Mouse (Mus musculus) brown adipose tissue, adult 24 weeks (tissue): ENCODE results near the gene Gm266. TPM values are rescaled to one million over a fixed set of nuclear protein-coding genes. Genes with fewer than 3 reads are reported as not detected.

Source experiments
- H3K27ac ChIP-seq: fragments of 200-500 bp; replicated peaks from 2 replicates; pipeline ENCODE4 v1.5.1; 2012; ENCODE audit warnings: low read depth, mild to moderate bottlenecking, low read length
- H3K4me1 ChIP-seq: fragments of 200-500 bp; 2 replicates; pipeline ENCODE4 v1.6.1; 2012; ENCODE audit warnings: low read length, mixed read lengths; ENCODE audit not compliant: control insufficient read depth, insufficient read depth, insufficient read length
- H3K4me3 ChIP-seq: fragments of 200-500 bp; 2 replicates; pipeline ENCODE4 v1.5.1; 2012; ENCODE audit warnings: low read depth, mild to moderate bottlenecking, low read length, moderate library complexity; ENCODE audit not compliant: insufficient read depth
- polyA plus RNA-seq: library from polyadenylated mRNA; stranded (reverse); fragments of >200 nt; gene quantifications from 2 replicates; pipeline ENCODE4 v1.2.4, GENCODE M21; 2012; ENCODE audit not compliant: missing spikeins, insufficient read depth, insufficient read length

Gene Gm266
- polyA plus RNA-seq, 1 experiment = not detected

- H3K4me1 ChIP-seq = peaks cover 5% of the 10 kb centered on the region; the same call in 1 of the 2 replicates
- H3K4me3 ChIP-seq = peak within 1 kb of the TSS; percentile 59
- H3K27ac ChIP-seq = peak within 1 kb of the TSS; percentile 15; the same call in 1 of the 2 replicates
Measured at GRCm38 (mm10) chr12:111442309-111443010, 43.2 kb downstream of the Gm266 start, which contains the start of gene Tnfaip2. Gene Tnfaip2, plus strand, starts transcription at chr12:111442469.

- no peak overlapping the region for H3K27ac ChIP-seq
- peaks cover 5% of the 10 kb centered on the region; the same call in 1 of the 2 replicates for H3K4me1 ChIP-seq
- H3K4me3 ChIP-seq = no peak overlapping the region
Measured at GRCm38 (mm10) chr12:111441523-111441922, 44.1 kb downstream of the Gm266 start.

DNA sequence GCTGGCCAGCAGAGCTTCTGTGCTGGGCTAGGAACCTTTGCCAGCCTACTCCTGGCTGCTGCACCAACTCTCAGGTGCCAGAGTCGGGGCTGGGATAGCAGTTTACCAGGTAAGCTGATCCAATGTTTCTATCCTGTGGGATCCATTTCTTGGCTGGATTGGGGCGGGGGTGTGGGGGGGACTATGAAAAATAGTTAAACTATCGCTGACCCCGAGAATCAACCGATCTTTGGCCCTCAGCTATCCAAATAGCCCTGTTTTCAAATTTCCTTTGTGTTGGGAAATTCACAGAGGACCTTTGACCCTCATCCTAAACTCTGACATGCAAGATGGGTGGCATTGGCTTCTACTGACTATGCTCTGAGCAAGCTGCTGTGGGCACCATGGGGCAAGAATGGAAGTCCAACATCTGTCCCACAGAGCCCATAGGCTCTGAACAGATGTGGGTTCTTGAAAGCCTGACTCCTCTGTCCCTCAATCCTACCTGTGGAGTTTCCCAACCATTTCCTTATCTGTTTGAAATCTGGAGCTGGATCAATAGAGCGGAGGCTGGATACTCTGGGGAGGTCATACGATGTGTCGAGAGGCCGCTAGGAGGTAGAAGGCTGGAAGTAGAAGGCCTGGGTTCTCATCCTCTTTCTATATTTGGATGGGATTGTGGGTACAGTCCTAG, 44.8 kb downstream of the Gm266 start:
- H3K4me1 ChIP-seq = peaks cover 5% of the 10 kb centered on the region; the same call in 1 of the 2 replicates
- no peak overlapping the region for H3K27ac ChIP-seq
- no peak overlapping the region for H3K4me3 ChIP-seq

GRCm38 (mm10) chr12:111438850-111439249, 46.8 kb downstream of the Gm266 start:
- no peak overlapping the region for H3K27ac ChIP-seq
- H3K4me3 ChIP-seq = no peak overlapping the region
- H3K4me1 ChIP-seq = peaks cover 14% of the 10 kb centered on the region

DNA sequence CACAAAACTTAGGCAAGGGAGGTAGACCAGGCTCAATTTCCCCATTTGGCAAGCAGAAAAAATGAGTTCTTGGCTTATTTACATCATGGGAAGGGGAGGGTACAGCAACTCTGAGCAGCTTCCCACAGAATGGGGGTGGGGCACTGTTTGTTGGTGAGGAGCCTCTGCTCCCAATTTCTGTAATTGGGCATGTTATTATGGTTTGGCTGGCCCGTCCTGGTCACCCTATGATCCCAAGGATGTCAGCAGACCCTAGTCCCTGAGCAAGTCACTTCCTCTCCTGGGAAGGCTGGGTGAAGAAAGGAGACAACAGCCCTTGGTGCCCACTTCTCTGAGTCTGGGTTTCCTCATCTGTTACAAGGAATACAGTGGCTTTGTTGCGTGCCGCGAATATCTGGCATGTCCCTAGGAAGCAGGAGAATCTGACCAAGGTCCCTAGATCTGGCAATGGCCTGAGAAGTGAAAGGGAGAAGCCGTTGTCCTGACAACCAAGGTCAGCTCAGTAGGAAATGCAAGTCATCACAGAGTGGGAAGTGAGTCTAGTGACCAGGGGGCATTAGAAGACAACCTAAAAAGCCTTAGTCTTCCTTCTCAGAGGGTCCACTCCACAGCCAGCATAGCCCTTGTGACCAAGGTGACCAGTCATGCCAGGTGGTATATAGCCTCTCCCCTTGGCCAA, 48.3 kb downstream of the Gm266 start:
- Histone ChIP-seq H3K4me3 (no peak overlapping the region), H3K4me1 (peaks cover 20% of the 10 kb centered on the region), H3K27ac (peak overlapping the region; percentile 64)

DNA sequence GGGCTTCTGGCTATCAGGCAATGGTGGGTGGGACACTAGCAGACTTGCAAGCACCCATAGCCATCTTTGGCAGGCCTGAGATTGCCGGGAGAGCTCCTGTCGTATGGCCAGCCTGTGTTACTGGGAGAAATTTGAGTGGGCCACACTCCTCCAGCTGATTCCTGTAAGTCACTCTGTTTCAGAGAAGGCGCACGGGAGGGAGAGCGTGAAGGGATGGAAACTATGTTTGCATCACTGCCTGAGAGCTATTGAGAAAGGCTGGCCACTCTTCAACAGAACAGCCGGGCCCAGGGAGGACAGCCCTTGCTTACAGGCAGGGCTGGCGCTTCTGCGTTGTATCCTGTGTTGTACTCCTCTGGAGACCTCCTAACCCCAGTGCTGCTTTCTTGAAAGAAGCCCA, 49.0 kb downstream of the Gm266 start:
- Histone ChIP-seq H3K27ac (no peak overlapping the region), H3K4me3 (no peak overlapping the region), H3K4me1 (peaks cover 17% of the 10 kb centered on the region)

GRCm38 (mm10) chr12:111436170-111436569, 49.5 kb downstream of the Gm266 start:
- Histone ChIP-seq H3K4me3 (no peak overlapping the region), H3K27ac (no peak overlapping the region), H3K4me1 (peaks cover 18% of the 10 kb centered on the region)

GRCm38 (mm10) chr12:111434745-111435327, 50.8 kb downstream of the Gm266 start:
- Histone ChIP-seq H3K4me1 (peaks cover 24% of the 10 kb centered on the region), H3K27ac (no peak overlapping the region), H3K4me3 (no peak overlapping the region)

Other genes with a start within 250 kb of the Gm266 start
- not detected in 2 replicates for gene Amn, start 214.7 kb downstream of the Gm266 start, polyA plus RNA-seq
- 24.1 and 24.3 TPM in 2 replicates for gene Cdc42bpb, start 108.1 kb downstream of the Gm266 start, polyA plus RNA-seq
- gene Lbhd2, start 79.0 kb downstream of the Gm266 start, polyA plus RNA-seq = not detected in 2 replicates
- not detected in 2 replicates for gene Exoc3l4, start 68.8 kb downstream of the Gm266 start, polyA plus RNA-seq
- gene Tnfaip2, start 43.4 kb downstream of the Gm266 start, polyA plus RNA-seq = 3.3 and 3.6 TPM in 2 replicates
- gene Eif5, start 52.2 kb upstream of the Gm266 start, polyA plus RNA-seq = 216 and 330 TPM in 2 replicates
- 25.9 and 31.0 TPM in 2 replicates for gene Mark3, start 88.7 kb upstream of the Gm266 start, polyA plus RNA-seq
- gene Ckb, start 186.5 kb upstream of the Gm266 start, polyA plus RNA-seq = 20.8 and 30.3 TPM in 2 replicates
- 2.9 and 3.2 TPM in 2 replicates for gene Trmt61a, start 192.3 kb upstream of the Gm266 start, polyA plus RNA-seq
- gene Bag5, start 227.4 kb upstream of the Gm266 start, polyA plus RNA-seq = 16.2 and 18.1 TPM in 2 replicates
- gene Apopt1, start 227.4 kb upstream of the Gm266 start, polyA plus RNA-seq = 123 and 134 TPM in 2 replicates